Mouse (Mus musculus): ENCODE measurements around the gene Olfr938. TPM values are rescaled to one million over a fixed set of nuclear protein-coding genes. Genes with fewer than 3 reads are reported as not detected.

Olfr938 gene
- total RNA-seq (2021), result not detected
- long read RNA-seq, experiment 1, result 0 reads
- long read RNA-seq, experiment 2, result 0 reads

GRCm38 (mm10) chr9:39078787-39079186 is at the start of gene Olfr938:
Gene Olfr938, minus strand, starts transcription at chr9:39078887.
- intact Hi-C loops (cut with DNase I), result no loop called here
- no peak for DNase-seq

DNA sequence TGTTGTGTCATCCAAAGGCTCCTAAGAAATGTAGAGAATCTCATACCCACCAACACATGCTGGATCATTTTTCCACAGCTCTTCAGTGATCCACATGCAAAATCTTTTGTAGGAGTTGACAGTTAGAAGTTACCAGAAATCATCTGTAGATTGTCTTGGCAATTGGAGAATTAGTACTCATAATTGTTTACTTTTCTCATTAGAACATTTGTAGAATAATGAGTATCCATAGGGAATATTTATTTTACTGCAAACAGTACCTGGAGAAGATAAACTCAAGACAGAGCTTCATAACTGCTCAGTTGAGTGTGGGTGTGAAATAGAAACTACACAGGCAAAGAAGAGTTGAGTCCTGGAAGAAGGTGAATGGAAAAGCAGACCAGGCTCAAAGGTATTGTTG is 49.1 kb upstream of the Olfr938 start, which contains the start of gene Olfr27:
Gene Olfr27, plus strand, starts transcription at position 301 of the 400 bp plus-strand sequence.
- intact Hi-C loops (cut with DNase I), result no loop called here
- DNase-seq, result no peak

DNA sequence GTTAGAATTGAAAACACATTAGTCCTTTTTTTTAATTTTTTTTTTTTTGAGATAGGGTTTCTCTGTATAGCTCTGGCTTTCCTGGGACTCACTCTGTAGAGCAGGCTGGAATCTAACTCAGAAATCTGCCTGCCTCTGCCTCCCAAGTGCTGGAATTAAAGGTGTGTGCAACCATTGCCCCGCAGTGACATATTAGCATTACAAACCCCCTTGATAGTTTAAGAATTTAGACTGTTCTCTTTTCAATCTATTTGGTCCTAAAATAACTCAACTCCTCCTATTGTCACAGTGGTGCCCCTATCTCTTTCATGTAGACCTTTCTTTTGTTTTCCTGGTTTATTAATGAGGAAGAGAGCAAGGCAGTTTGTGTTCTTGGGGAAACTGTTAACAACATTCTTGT is 48.6 kb upstream of the Olfr938 start:
- DNase-seq, result no peak
- intact Hi-C loops (cut with DNase I), result no loop called here

GRCm38 (mm10) chr9:39064851-39065250 is 13.8 kb downstream of the Olfr938 start, which contains the start of gene Olfr937:
Gene Olfr937, minus strand, starts transcription at chr9:39064951.
- no peak for DNase-seq
- intact Hi-C loops (cut with DNase I), result no loop called here

Small RNA genes within 50 kb of the gene (microRNA-seq; reads per million reads assigned to microRNA genes)
- gene Gm25032, result 0 reads per million in 2 experiments
- gene Gm25529, result 0 reads per million in 2 experiments

Other genes with a start within 250 kb of the Olfr938 start
- not detected for gene Olfr924, start 234.4 kb downstream of the Olfr938 start, total RNA-seq (2021)
- not detected for gene Olfr26, start 223.8 kb downstream of the Olfr938 start, total RNA-seq (2021)
- gene Olfr926, start 201.8 kb downstream of the Olfr938 start, total RNA-seq (2021), result not detected
- not detected for gene Olfr930, start 149.1 kb downstream of the Olfr938 start, total RNA-seq (2021)
- gene Olfr933, start 106.6 kb downstream of the Olfr938 start, total RNA-seq (2021), result not detected
- gene Olfr934, start 90.6 kb downstream of the Olfr938 start, total RNA-seq (2021), result not detected
- not detected for gene Olfr935, start 79.2 kb downstream of the Olfr938 start, total RNA-seq (2021)
- gene Olfr146, start 55.5 kb downstream of the Olfr938 start, total RNA-seq (2021), result not detected
- not detected for gene Olfr937, start 13.9 kb downstream of the Olfr938 start, total RNA-seq (2021)
- not detected for gene Olfr27, start 49.2 kb upstream of the Olfr938 start, total RNA-seq (2021)
- gene Olfr943, start 87.4 kb upstream of the Olfr938 start, total RNA-seq (2021), result not detected
- not detected for gene Olfr944, start 123.0 kb upstream of the Olfr938 start, total RNA-seq (2021)
- not detected for gene Olfr1537, start 171.1 kb upstream of the Olfr938 start, total RNA-seq (2021)
- not detected for gene Olfr945, start 197.9 kb upstream of the Olfr938 start, total RNA-seq (2021)
- gene Olfr948, start 247.2 kb upstream of the Olfr938 start, total RNA-seq (2021), result not detected

Data from gastrocnemius, postnatal 36 days (tissue).